Mouse (Mus musculus) embryonic facial prominence, embryonic 11.5 days (tissue): Measurements from ENCODE around the gene Wdr78. TPM values are rescaled to one million over a fixed set of nuclear protein-coding genes. Genes with fewer than 3 reads are reported as not detected.

Experiments
- ATAC-seq: fragments of 200-750 bp; cut with Nextera tagmentation; replicated peaks from 2 replicates; pipeline ENCODE4 v1.8.0; 2017; ENCODE audit warnings: low read depth; ENCODE audit not compliant: insufficient number of reproducible peaks, low FRiP score, low TSS enrichment
- DNase-seq: peaks from one replicate; pipeline ENCODE4 v3.0.0-alpha.2; 2015; ENCODE audit warnings: low spot score
- H3K27ac ChIP-seq: fragments of 300-500 bp; sonication (generic); replicated peaks from 2 replicates; pipeline ENCODE4 v1.5.1; 2014; ENCODE audit warnings: mild to moderate bottlenecking, low read depth, low read length, control low read depth
- H3K27me3 ChIP-seq: fragments of 300-500 bp; sonication (generic); 2 replicates; pipeline ENCODE4 v1.6.1; 2014; ENCODE audit warnings: mild to moderate bottlenecking, low read length, moderate library complexity, mixed read lengths; ENCODE audit not compliant: control insufficient read depth, insufficient read depth
- H3K36me3 ChIP-seq: fragments of 300-500 bp; sonication (generic); replicated peaks from 2 replicates; pipeline ENCODE4 v1.6.1; 2014; ENCODE audit warnings: low read depth, mild to moderate bottlenecking, low read length, moderate library complexity, mixed read lengths; ENCODE audit not compliant: control insufficient read depth, insufficient read depth
- H3K4me1 ChIP-seq: fragments of 300-500 bp; sonication (generic); 2 replicates; pipeline ENCODE4 v1.6.1; 2014; ENCODE audit warnings: low read length, mixed read lengths; ENCODE audit not compliant: control insufficient read depth, insufficient read depth
- H3K4me2 ChIP-seq: fragments of 300-500 bp; sonication (generic); 2 replicates; pipeline ENCODE4 v1.6.1; 2014; ENCODE audit warnings: low read depth, mild to moderate bottlenecking, control low read depth, low read length, moderate library complexity
- H3K4me3 ChIP-seq: fragments of 300-500 bp; sonication (generic); 2 replicates; pipeline ENCODE4 v1.5.1; 2014; ENCODE audit warnings: low read depth, low read length, control low read depth
- H3K9ac ChIP-seq: fragments of 300-500 bp; sonication (generic); replicated peaks from 2 replicates; pipeline ENCODE4 v1.6.1; 2014; ENCODE audit warnings: mild to moderate bottlenecking, control low read depth, low read length
- H3K9me3 ChIP-seq: fragments of 300-500 bp; sonication (generic); replicated peaks from 2 replicates; pipeline ENCODE4 v1.6.1; 2016; ENCODE audit warnings: mild to moderate bottlenecking, low read length, inconsistent platforms, mixed read lengths; ENCODE audit not compliant: control insufficient read depth
- WGBS: fragments of 180-500 bp; shearing (Covaris S2); extraction: QIAGEN DNeasy Blood & Tissue Kit; methylation state at CpG from one replicate; pipeline ENCODE4 v1.1.7; 2014; 5-methylcytosine and 5-hydroxymethylcytosine counted together
- polyA plus RNA-seq: library from polyadenylated mRNA; unstranded; fragments of >200 nt; fragmentation: Nextera tagmentation; extraction: Ambion mirVana; gene quantifications from 2 replicates; pipeline ENCODE4 v1.2.1, GENCODE M21; 2014

Gene Wdr78
- 4.5 and 5.6 TPM in 2 replicates for polyA plus RNA-seq

- peak within 1 kb of the TSS; percentile 91 for H3K4me3 ChIP-seq
Measured at GRCm38 (mm10) chr4:103114184-103115111, at the start of gene Wdr78, which contains the start of gene Mier1. Gene Wdr78 (minus strand): TSS chr4:103114555. Gene Mier1 (plus strand): TSS chr4:103114390.

GRCm38 (mm10) chr4:103158781-103159180, 44.4 kb upstream of the Wdr78 start:
- Histone ChIP-seq H3K4me2 (no peak overlapping the region), H3K27me3 (no peaks in the 10 kb centered on the region), H3K4me1 (no peaks in the 10 kb centered on the region), H3K36me3 (peaks cover 2% of the 10 kb centered on the region), H3K4me3 (no peak overlapping the region), H3K27ac (no peak overlapping the region), H3K9me3 (no peaks in the 10 kb centered on the region), H3K9ac (no peak overlapping the region)
- DNase-seq (no peak), ATAC-seq (no peak)
- WGBS: 89% methylated on average over 4 of the region's 4 CpGs

More at GRCm38 (mm10) chr4:103114184-103115111, at the start of gene Wdr78, which contains the start of gene Mier1:
- no peaks in the 10 kb centered on the region for H3K27me3 ChIP-seq
- peak within 1 kb of the TSS; percentile 61 for H3K4me2 ChIP-seq
- ATAC-seq (peak; percentile 99), DNase-seq (peak; percentile 98)
- H3K9ac ChIP-seq: peak within 1 kb of the TSS; percentile 86
- H3K27ac ChIP-seq: peak within 1 kb of the TSS; percentile 97
- under 1% methylated on average over 74 of the region's 90 CpGs for WGBS
- H3K4me1 ChIP-seq: no peaks in the 10 kb centered on the region; the same call in 1 of the 2 replicates
- H3K9me3 ChIP-seq: no peaks in the 10 kb centered on the region
- H3K36me3 ChIP-seq: no peaks in the 10 kb centered on the region

GRCm38 (mm10) chr4:103151946-103152345, 37.6 kb upstream of the Wdr78 start:
- no peak for DNase-seq
- Histone ChIP-seq H3K4me3 (no peak overlapping the region), H3K27ac (no peak overlapping the region), H3K27me3 (no peaks in the 10 kb centered on the region), H3K9ac (no peak overlapping the region), H3K36me3 (peaks cover 5% of the 10 kb centered on the region), H3K4me1 (no peaks in the 10 kb centered on the region), H3K9me3 (no peaks in the 10 kb centered on the region), H3K4me2 (no peak overlapping the region)
- WGBS: 92% methylated on average over 5 of the region's 5 CpGs
- ATAC-seq: no peak

GRCm38 (mm10) chr4:103146339-103146738, 32.0 kb upstream of the Wdr78 start:
- H3K9me3 ChIP-seq: no peaks in the 10 kb centered on the region
- H3K4me3 ChIP-seq: no peak overlapping the region
- H3K9ac ChIP-seq: no peak overlapping the region
- H3K27ac ChIP-seq: no peak overlapping the region
- no peaks in the 10 kb centered on the region for H3K4me1 ChIP-seq
- 49% methylated on average over 5 of the region's 5 CpGs for WGBS
- no peaks in the 10 kb centered on the region for H3K27me3 ChIP-seq
- ATAC-seq: no peak
- H3K4me2 ChIP-seq: no peak overlapping the region
- DNase-seq: peak; percentile 83
- no peaks in the 10 kb centered on the region; the same call in 1 of the 2 replicates for H3K36me3 ChIP-seq

- no peaks in the 10 kb centered on the region for H3K4me1 ChIP-seq
- ATAC-seq (no peak), DNase-seq (no peak)
- peaks cover 2% of the 10 kb centered on the region; the same call in 1 of the 2 replicates for H3K36me3 ChIP-seq
- no peak overlapping the region for H3K9ac ChIP-seq
- no peaks in the 10 kb centered on the region for H3K9me3 ChIP-seq
- WGBS: 76% methylated on average over 1 of the region's 1 CpGs
- H3K27ac ChIP-seq: no peak overlapping the region
- H3K4me2 ChIP-seq: no peak overlapping the region
- no peak overlapping the region for H3K4me3 ChIP-seq
- no peaks in the 10 kb centered on the region for H3K27me3 ChIP-seq
Measured at GRCm38 (mm10) chr4:103136946-103137345, 22.6 kb upstream of the Wdr78 start.

GRCm38 (mm10) chr4:103126533-103126932, 12.2 kb upstream of the Wdr78 start:
- H3K4me1 ChIP-seq: no peaks in the 10 kb centered on the region
- no peaks in the 10 kb centered on the region for H3K36me3 ChIP-seq
- no peaks in the 10 kb centered on the region for H3K9me3 ChIP-seq
- no peak overlapping the region for H3K9ac ChIP-seq
- no peak overlapping the region for H3K4me2 ChIP-seq
- H3K27ac ChIP-seq: no peak overlapping the region
- 88% methylated on average over 4 of the region's 4 CpGs for WGBS
- no peak for ATAC-seq
- H3K4me3 ChIP-seq: no peak overlapping the region
- H3K27me3 ChIP-seq: no peaks in the 10 kb centered on the region
- DNase-seq: no peak

GRCm38 (mm10) chr4:103123606-103124005, 9.3 kb upstream of the Wdr78 start:
- no peaks in the 10 kb centered on the region for H3K27me3 ChIP-seq
- no peaks in the 10 kb centered on the region for H3K36me3 ChIP-seq
- no peak overlapping the region for H3K4me2 ChIP-seq
- no peak overlapping the region for H3K4me3 ChIP-seq
- no peaks in the 10 kb centered on the region for H3K4me1 ChIP-seq
- H3K27ac ChIP-seq: no peak overlapping the region
- H3K9ac ChIP-seq: no peak overlapping the region
- no peak for DNase-seq
- H3K9me3 ChIP-seq: no peaks in the 10 kb centered on the region
- ATAC-seq: no peak

- no peaks in the 10 kb centered on the region for H3K27me3 ChIP-seq
- 63% methylated on average over 2 of the region's 2 CpGs for WGBS
- ATAC-seq (no peak), DNase-seq (no peak)
- H3K27ac ChIP-seq: no peak overlapping the region
- H3K4me1 ChIP-seq: no peaks in the 10 kb centered on the region
- H3K9ac ChIP-seq: no peak overlapping the region
- H3K9me3 ChIP-seq: no peaks in the 10 kb centered on the region
- H3K4me3 ChIP-seq: no peak overlapping the region
- no peaks in the 10 kb centered on the region for H3K36me3 ChIP-seq
- no peak overlapping the region for H3K4me2 ChIP-seq
Measured at GRCm38 (mm10) chr4:103123086-103123485, 8.7 kb upstream of the Wdr78 start.
